Mouse (Mus musculus) liver, embryonic 12.5 days (tissue): ENCODE results near the gene Fam50a. TPM values are rescaled to one million over a fixed set of nuclear protein-coding genes. Genes with fewer than 3 reads are reported as not detected.
A peak's percentile ranks its signal among the peaks of the same experiment; 100 is the strongest.
"Not testable (repeated sequence)": the region's sequence is repeated elsewhere in the genome, so short reads cannot be mapped to it uniquely, and the experiment has no call there.

ENCODE experiments used
- ATAC-seq: fragments of 200-750 bp; cut with Nextera tagmentation; 2 replicates; pipeline ENCODE4 v1.8.0; 2017; ENCODE audit warnings: moderate number of reproducible peaks, mild to moderate bottlenecking, moderate library complexity
- H3K27ac ChIP-seq: fragments of 300-500 bp; sonication (generic); 2 replicates; pipeline ENCODE4 v1.5.1; 2016; ENCODE audit warnings: mild to moderate bottlenecking
- H3K27me3 ChIP-seq: fragments of 300-500 bp; sonication (generic); replicated peaks from 2 replicates; pipeline ENCODE4 v1.6.1; 2016; ENCODE audit warnings: mild to moderate bottlenecking, moderate library complexity
- H3K36me3 ChIP-seq: fragments of 300-500 bp; sonication (generic); 2 replicates; pipeline ENCODE4 v1.6.1; 2016; ENCODE audit warnings: mild to moderate bottlenecking, moderate library complexity
- H3K4me1 ChIP-seq: fragments of 300-500 bp; sonication (generic); 2 replicates; pipeline ENCODE4 v1.6.1; 2016
- H3K4me2 ChIP-seq: fragments of 300-500 bp; sonication (generic); 2 replicates; pipeline ENCODE4 v1.6.1; 2016; ENCODE audit warnings: mild to moderate bottlenecking, moderate library complexity
- H3K4me3 ChIP-seq: fragments of 300-500 bp; sonication (generic); 2 replicates; pipeline ENCODE4 v1.5.1; 2016; ENCODE audit warnings: mild to moderate bottlenecking, moderate library complexity
- H3K9ac ChIP-seq: fragments of 300-500 bp; sonication (generic); 2 replicates; pipeline ENCODE4 v1.6.1; 2016; ENCODE audit warnings: mild to moderate bottlenecking, moderate library complexity
- H3K9me3 ChIP-seq: fragments of 300-500 bp; sonication (generic); replicated peaks from 2 replicates; pipeline ENCODE4 v1.6.1; 2016; ENCODE audit warnings: mild to moderate bottlenecking, moderate library complexity
- WGBS: fragments of 180-500 bp; shearing (Covaris S2); methylation state at CpG from one replicate; pipeline ENCODE4 v1.1.7; 2016; ENCODE audit not compliant: insufficient replicate concordance; 5-methylcytosine and 5-hydroxymethylcytosine counted together
- microRNA-seq: library from miRNA; unstranded; fragments of <30 nt; microRNA quantifications from one replicate; pipeline ENCODE4, GENCODE M21; 2017
- polyA plus RNA-seq: library from polyadenylated mRNA; unstranded; fragments of >200 nt; fragmentation: Nextera tagmentation; extraction: Ambion mirVana; gene quantifications from 2 replicates; pipeline ENCODE4 v1.2.1, GENCODE M21; 2016

Fam50a gene
- polyA plus RNA-seq, 1 experiment from 2014 or later: 44.5 TPM

GRCm38 (mm10) chrX:74353467-74353770, 40.6 kb downstream of the Fam50a start, which contains the start of gene Lage3:
Gene Lage3, minus strand, starts transcription at chrX:74353618.
- H3K4me3 ChIP-seq: peak within 1 kb of the TSS; percentile 65
- H3K27ac ChIP-seq: peak within 1 kb of the TSS; percentile 30; the same call in 1 of the 2 replicates
- H3K4me1 ChIP-seq: peaks cover 4% of the 10 kb centered on the region; the same call in 1 of the 2 replicates
- peak within 1 kb of the TSS; percentile 73 for H3K9ac ChIP-seq
- 8% methylated on average over 13 of the region's 22 CpGs for WGBS
- H3K36me3 ChIP-seq: no peaks in the 10 kb centered on the region
- ATAC-seq: peak; percentile 79
- H3K4me2 ChIP-seq: peak within 1 kb of the TSS; percentile 74
- no peaks in the 10 kb centered on the region for H3K9me3 ChIP-seq
- H3K27me3 ChIP-seq: no peaks in the 10 kb centered on the region

- not testable (repeated sequence) for H3K4me2 ChIP-seq, H3K36me3 ChIP-seq, H3K4me1 ChIP-seq, H3K4me3 ChIP-seq, H3K27ac ChIP-seq, ATAC-seq, H3K9me3 ChIP-seq, H3K9ac ChIP-seq, H3K27me3 ChIP-seq
- WGBS: 81% methylated on average over 3 of the region's 3 CpGs
Measured at GRCm38 (mm10) chrX:74357069-74357468, 44.2 kb downstream of the Fam50a start.

GRCm38 (mm10) chrX:74359171-74359570, 46.3 kb downstream of the Fam50a start:
- Histone ChIP-seq H3K36me3 (no peaks in the 10 kb centered on the region), H3K27me3 (0 out of 2 replicates have a peak, but pooled peaks cover 7% of the 10 kb centered on the region), H3K9ac (no peak overlapping the region), H3K4me1 (no peaks in the 10 kb centered on the region), H3K4me2 (no peak overlapping the region), H3K4me3 (no peak overlapping the region), H3K9me3 (no peaks in the 10 kb centered on the region), H3K27ac (no peak overlapping the region)
- WGBS: 36% methylated on average over 11 of the region's 11 CpGs
- ATAC-seq: no peak

GRCm38 (mm10) chrX:74367512-74367911, 54.7 kb downstream of the Fam50a start:
- Histone ChIP-seq H3K4me2 (peak overlapping the region; percentile 78), H3K27ac (peak overlapping the region; percentile 77), H3K27me3 (no peaks in the 10 kb centered on the region; the same call in 1 of the 2 replicates), H3K36me3 (peaks cover 25% of the 10 kb centered on the region), H3K4me3 (peak overlapping the region; percentile 74), H3K4me1 (peaks cover 38% of the 10 kb centered on the region), H3K9me3 (no peaks in the 10 kb centered on the region), H3K9ac (peak overlapping the region; percentile 85)
- 56% methylated on average over 10 of the region's 10 CpGs for WGBS
- ATAC-seq: no peak

GRCm38 (mm10) chrX:74368209-74368909, 55.5 kb downstream of the Fam50a start:
- Histone ChIP-seq H3K4me1 (peaks cover 42% of the 10 kb centered on the region), H3K27me3 (no peaks in the 10 kb centered on the region; the same call in 1 of the 2 replicates), H3K9ac (peak overlapping the region; percentile 85), H3K4me2 (peak overlapping the region; percentile 78), H3K9me3 (no peaks in the 10 kb centered on the region), H3K4me3 (peak overlapping the region; percentile 74), H3K36me3 (peaks cover 25% of the 10 kb centered on the region), H3K27ac (peak overlapping the region; percentile 77)
- peak; percentile 80 for ATAC-seq
- WGBS: 14% methylated on average over 46 of the region's 49 CpGs

Small RNA genes within 50 kb of the gene (microRNA-seq; reads per million reads assigned to microRNA genes)
- 1.4 reads per million for gene Mir7091
- gene Mir7092: not detected

Other genes with a start within 250 kb of the Fam50a start
- gene Opn1mw, start 185.6 kb upstream of the Fam50a start, polyA plus RNA-seq: not detected in 2 replicates
- gene Mecp2, start 177.7 kb upstream of the Fam50a start, polyA plus RNA-seq: 8.1 and 9.4 TPM in 2 replicates
- not detected in 2 replicates for gene Tex28, start 145.2 kb upstream of the Fam50a start, polyA plus RNA-seq
- not detected in 2 replicates for gene Tktl1, start 135.8 kb upstream of the Fam50a start, polyA plus RNA-seq
- gene Flna, start 63.2 kb upstream of the Fam50a start, polyA plus RNA-seq: 79.2 and 80.1 TPM in 2 replicates
- gene Emd, start 58.3 kb upstream of the Fam50a start, polyA plus RNA-seq: 10.1 and 11.6 TPM in 2 replicates
- gene Rpl10, start 42.2 kb upstream of the Fam50a start, polyA plus RNA-seq: 624 and 688 TPM in 2 replicates
- gene Taz, start 31.1 kb upstream of the Fam50a start, polyA plus RNA-seq: 33.4 and 36.5 TPM in 2 replicates
- gene Dnase1l1, start 30.7 kb upstream of the Fam50a start, polyA plus RNA-seq: 19.8 and 21.6 TPM in 2 replicates
- 76.4 and 77.9 TPM in 2 replicates for gene Atp6ap1, start 15.9 kb upstream of the Fam50a start, polyA plus RNA-seq
- gene Gdi1, start 8.0 kb upstream of the Fam50a start, polyA plus RNA-seq: 64.1 and 78.8 TPM in 2 replicates
- gene Plxna3, start 16.0 kb downstream of the Fam50a start, polyA plus RNA-seq: 2.4 and 2.6 TPM in 2 replicates
- gene Lage3, start 40.6 kb downstream of the Fam50a start, polyA plus RNA-seq: 67.1 and 69.0 TPM in 2 replicates
- gene Ubl4a, start 60.2 kb downstream of the Fam50a start, polyA plus RNA-seq: 50.1 and 50.7 TPM in 2 replicates
- 9.7 and 9.9 TPM in 2 replicates for gene Slc10a3, start 60.3 kb downstream of the Fam50a start, polyA plus RNA-seq
- 10.7 and 12.4 TPM in 2 replicates for gene Fam3a, start 80.2 kb downstream of the Fam50a start, polyA plus RNA-seq
- gene Ikbkg, start 80.3 kb downstream of the Fam50a start, polyA plus RNA-seq: 21.6 and 22.4 TPM in 2 replicates
- gene G6pdx, start 116.2 kb downstream of the Fam50a start, polyA plus RNA-seq: 56.5 and 60.4 TPM in 2 replicates
- gene Gm6880, start 168.4 kb downstream of the Fam50a start, polyA plus RNA-seq: not detected in 2 replicates